Mouse (Mus musculus): ENCODE measurements around the gene Frem3.

DNA sequence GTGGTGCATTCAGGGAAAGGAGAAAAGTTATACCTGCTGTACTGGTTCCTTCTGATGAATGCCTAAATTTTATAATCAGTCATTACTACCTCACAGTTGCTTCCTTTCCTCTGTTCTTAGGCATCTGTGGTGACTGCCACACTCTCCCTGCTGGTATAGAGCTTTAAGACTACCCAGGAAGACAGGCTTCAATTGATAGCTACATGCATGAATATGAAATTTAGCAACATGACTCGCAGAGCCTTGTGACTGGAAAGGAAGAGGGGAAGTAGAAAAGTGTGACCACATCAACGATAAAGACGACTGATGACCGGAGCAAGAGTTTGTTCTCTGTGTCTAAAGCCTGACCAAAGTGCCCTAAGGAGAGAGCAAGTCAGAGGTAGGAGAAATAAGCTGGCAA, 3.8 kb upstream of the Frem3 start:
- TF ChIP-seq CTCF (IDR thresholded peaks at IDR 0.05; ENCODE audit: low read depth, low read length) = no peak
- TF ChIP-seq POLR2A (IDR thresholded peaks at IDR 0.05; ENCODE audit: extremely low read depth, insufficient read depth, low read length) = no peak

Measured in liver, adult 2 months (tissue).